Mouse (Mus musculus) heart, embryonic 11.5 days (tissue): ENCODE measurements around the gene Nek8. TPM values are rescaled to one million over a fixed set of nuclear protein-coding genes. Genes with fewer than 3 reads are reported as not detected.

ENCODE experiments used
- ATAC-seq: fragments of 200-750 bp; cut with Nextera tagmentation; replicated peaks from 2 replicates; pipeline ENCODE4 v1.8.0; 2017; ENCODE audit warnings: moderate library complexity; ENCODE audit not compliant: insufficient number of reproducible peaks, low FRiP score, low TSS enrichment
- H3K27ac ChIP-seq: fragments of 300-500 bp; sonication (generic); 2 replicates; pipeline ENCODE4 v1.5.1; 2014; ENCODE audit warnings: mild to moderate bottlenecking, low read depth, low read length
- H3K27me3 ChIP-seq: fragments of 300-500 bp; sonication (generic); 2 replicates; pipeline ENCODE4 v1.6.1; 2014; ENCODE audit warnings: mild to moderate bottlenecking, low read length, mixed read lengths; ENCODE audit not compliant: control insufficient read depth, insufficient read depth
- H3K36me3 ChIP-seq: fragments of 300-500 bp; sonication (generic); 2 replicates; pipeline ENCODE4 v1.6.1; 2014; ENCODE audit warnings: mild to moderate bottlenecking, low read length, moderate library complexity, mixed read lengths; ENCODE audit not compliant: control insufficient read depth, insufficient read depth
- H3K4me1 ChIP-seq: fragments of 300-500 bp; sonication (generic); 2 replicates; pipeline ENCODE4 v1.6.1; 2014; ENCODE audit warnings: low read length; ENCODE audit not compliant: control insufficient read depth, insufficient read depth
- H3K4me2 ChIP-seq: fragments of 300-500 bp; sonication (generic); 2 replicates; pipeline ENCODE4 v1.6.1; 2014; ENCODE audit warnings: mild to moderate bottlenecking, moderate library complexity
- H3K4me3 ChIP-seq: fragments of 300-500 bp; sonication (generic); 2 replicates; pipeline ENCODE4 v1.5.1; 2014; ENCODE audit warnings: low read depth, low read length
- H3K9ac ChIP-seq: fragments of 300-500 bp; sonication (generic); 2 replicates; pipeline ENCODE4 v1.6.1; 2014; ENCODE audit warnings: mild to moderate bottlenecking, low read depth, low read length, moderate library complexity
- H3K9me3 ChIP-seq: fragments of 300-500 bp; sonication (generic); replicated peaks from 2 replicates; pipeline ENCODE4 v1.6.1; 2016; ENCODE audit warnings: low read length; ENCODE audit not compliant: control insufficient read depth
- WGBS: fragments of 180-500 bp; shearing (Covaris S2); extraction: QIAGEN DNeasy Blood & Tissue Kit; methylation state at CpG from one replicate; pipeline ENCODE4 v1.1.7; 2014; ENCODE audit not compliant: insufficient replicate concordance; 5-methylcytosine and 5-hydroxymethylcytosine counted together
- polyA plus RNA-seq: library from polyadenylated mRNA; unstranded; fragments of >200 nt; fragmentation: Nextera tagmentation; extraction: Ambion mirVana; gene quantifications from 2 replicates; pipeline ENCODE4 v1.2.1, GENCODE M21; 2014

Gene Nek8
- polyA plus RNA-seq, 1 experiment from 2014 or later = 9.9 TPM

DNA sequence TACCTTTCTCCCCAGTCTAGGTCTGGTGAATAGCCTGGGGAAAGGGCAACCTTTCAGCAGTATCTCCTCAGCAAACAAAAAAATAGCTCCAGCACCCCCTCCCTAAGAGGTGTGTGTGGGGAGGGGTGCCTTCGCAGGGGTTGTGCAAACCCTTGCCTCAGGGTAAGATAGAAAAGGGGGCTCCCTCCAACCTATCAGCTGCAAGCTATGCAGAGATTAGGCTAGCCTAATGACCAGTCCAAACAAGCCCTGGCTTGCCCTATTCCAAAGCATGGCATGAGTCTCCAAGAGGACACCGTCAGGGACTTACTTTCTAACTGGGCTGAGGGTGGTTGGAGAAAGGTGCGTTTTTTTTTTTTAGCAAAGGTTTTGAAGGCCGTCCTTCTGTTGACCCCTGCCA, 10.3 kb downstream of the Nek8 start:
- Histone ChIP-seq H3K4me2 (peak overlapping the region; percentile 96), H3K4me1 (peaks cover 35% of the 10 kb centered on the region), H3K9ac (peak overlapping the region; percentile 73), H3K9me3 (no peaks in the 10 kb centered on the region), H3K36me3 (peaks cover 6% of the 10 kb centered on the region; the same call in 1 of the 2 replicates), H3K27me3 (no peaks in the 10 kb centered on the region), H3K27ac (peak overlapping the region; percentile 97), H3K4me3 (peak overlapping the region; percentile 99)
- 42% methylated on average over 4 of the region's 4 CpGs for WGBS
- ATAC-seq = no peak

- H3K36me3 ChIP-seq = peaks cover 10% of the 10 kb centered on the region
- H3K4me3 ChIP-seq = peak overlapping the region; percentile 99
- WGBS = 5% methylated on average over 16 of the region's 16 CpGs
- H3K4me2 ChIP-seq = peak overlapping the region; percentile 96
- no peaks in the 10 kb centered on the region for H3K27me3 ChIP-seq
- peak overlapping the region; percentile 73 for H3K9ac ChIP-seq
- no peaks in the 10 kb centered on the region for H3K9me3 ChIP-seq
- H3K27ac ChIP-seq = peak overlapping the region; percentile 97
- H3K4me1 ChIP-seq = peaks cover 35% of the 10 kb centered on the region
- ATAC-seq = no peak
These were observed 10.7 kb downstream of the Nek8 start for GRCm38 (mm10) chr11:78165761-78166109.

GRCm38 (mm10) chr11:78164924-78165760, 11.3 kb downstream of the Nek8 start, which contains the start of gene Traf4:
Traf4 (minus strand) TSS chr11:78165589.
- ATAC-seq = peak; percentile 83
- Histone ChIP-seq H3K27ac (peak within 1 kb of the TSS; percentile 97), H3K4me1 (peaks cover 35% of the 10 kb centered on the region), H3K36me3 (peaks cover 16% of the 10 kb centered on the region), H3K9me3 (no peaks in the 10 kb centered on the region), H3K9ac (peak within 1 kb of the TSS; percentile 98), H3K27me3 (no peaks in the 10 kb centered on the region), H3K4me3 (peak within 1 kb of the TSS; percentile 99), H3K4me2 (peak within 1 kb of the TSS; percentile 96)
- under 1% methylated on average over 64 of the region's 78 CpGs for WGBS

DNA sequence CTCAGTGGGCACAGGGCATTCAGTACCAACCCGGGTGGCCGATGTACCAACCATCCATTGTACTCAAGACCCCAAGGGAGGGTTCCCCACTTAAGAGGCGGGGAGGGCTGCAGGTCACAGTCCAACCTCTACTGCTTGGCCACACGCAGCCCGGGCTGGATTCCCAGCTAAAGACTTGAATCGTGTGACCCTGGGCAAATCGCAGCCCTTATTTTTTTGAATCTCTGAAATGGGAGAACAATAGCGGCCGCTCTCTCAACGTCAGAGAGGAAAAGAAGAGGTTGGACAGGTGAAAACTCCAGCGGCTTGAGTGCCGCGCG, 11.9 kb downstream of the Nek8 start:
- ATAC-seq = no peak
- 0% methylated on average over 14 of the region's 14 CpGs for WGBS
- peaks cover 35% of the 10 kb centered on the region for H3K4me1 ChIP-seq

GRCm38 (mm10) chr11:78163681-78164603, 12.5 kb downstream of the Nek8 start:
- Histone ChIP-seq H3K27ac (peak overlapping the region; percentile 97), H3K4me3 (peak overlapping the region; percentile 99), H3K4me1 (peaks cover 35% of the 10 kb centered on the region), H3K4me2 (peak overlapping the region; percentile 96), H3K9ac (peak overlapping the region; percentile 98), H3K36me3 (peaks cover 21% of the 10 kb centered on the region), H3K9me3 (no peaks in the 10 kb centered on the region), H3K27me3 (no peaks in the 10 kb centered on the region)
- 2% methylated on average over 22 of the region's 22 CpGs for WGBS
- ATAC-seq = peak; percentile 40

More for the DNA sequence above, 11.9 kb downstream of the Nek8 start:
- Histone ChIP-seq H3K27ac (peak overlapping the region; percentile 97), H3K9ac (peak overlapping the region; percentile 98), H3K4me3 (peak overlapping the region; percentile 99), H3K36me3 (peaks cover 18% of the 10 kb centered on the region), H3K9me3 (no peaks in the 10 kb centered on the region), H3K27me3 (no peaks in the 10 kb centered on the region), H3K4me2 (peak overlapping the region; percentile 96)

GRCm38 (mm10) chr11:78163045-78163444, 13.4 kb downstream of the Nek8 start:
- WGBS = 72% methylated on average over 2 of the region's 2 CpGs

GRCm38 (mm10) chr11:78162504-78162903, 14.0 kb downstream of the Nek8 start:
- H3K4me1 ChIP-seq = peaks cover 35% of the 10 kb centered on the region
- 73% methylated on average over 6 of the region's 6 CpGs for WGBS
- H3K4me2 ChIP-seq = peak overlapping the region; percentile 96
- peaks cover 33% of the 10 kb centered on the region for H3K36me3 ChIP-seq
- no peak overlapping the region for H3K9ac ChIP-seq
- 0 out of 2 replicates have a peak overlapping the region, but pooled peaks have one; percentile 15 for H3K27ac ChIP-seq
- H3K27me3 ChIP-seq = no peaks in the 10 kb centered on the region
- no peaks in the 10 kb centered on the region for H3K9me3 ChIP-seq
- H3K4me3 ChIP-seq = 0 out of 2 replicates have a peak overlapping the region, but pooled peaks have one; percentile 3
- ATAC-seq = no peak

More at GRCm38 (mm10) chr11:78163045-78163444, 13.4 kb downstream of the Nek8 start:
- H3K27me3 ChIP-seq = no peaks in the 10 kb centered on the region
- peaks cover 30% of the 10 kb centered on the region for H3K36me3 ChIP-seq
- no peak for ATAC-seq
- peak overlapping the region; percentile 96 for H3K4me2 ChIP-seq
- peak overlapping the region; percentile 99 for H3K4me3 ChIP-seq
- H3K4me1 ChIP-seq = peaks cover 35% of the 10 kb centered on the region
- no peaks in the 10 kb centered on the region for H3K9me3 ChIP-seq
- peak overlapping the region; percentile 97 for H3K27ac ChIP-seq
- H3K9ac ChIP-seq = peak overlapping the region; percentile 98

GRCm38 (mm10) chr11:78161968-78162367, 14.5 kb downstream of the Nek8 start:
- peaks cover 35% of the 10 kb centered on the region for H3K4me1 ChIP-seq
- no peak for ATAC-seq
- H3K4me2 ChIP-seq = peak overlapping the region; percentile 96
- 65% methylated on average over 4 of the region's 4 CpGs for WGBS
- no peaks in the 10 kb centered on the region for H3K9me3 ChIP-seq
- no peaks in the 10 kb centered on the region for H3K27me3 ChIP-seq
- 0 out of 2 replicates have a peak overlapping the region, but pooled peaks have one; percentile 2 for H3K4me3 ChIP-seq
- 0 out of 2 replicates have a peak overlapping the region, but pooled peaks have one; percentile 15 for H3K27ac ChIP-seq
- peaks cover 33% of the 10 kb centered on the region for H3K36me3 ChIP-seq
- 0 out of 2 replicates have a peak overlapping the region, but pooled peaks have one; percentile 28 for H3K9ac ChIP-seq
